Mouse (Mus musculus) gastrocnemius, postnatal 25 days (tissue): ENCODE measurements around the gene Phldb2. TPM values are rescaled to one million over a fixed set of nuclear protein-coding genes. Genes with fewer than 3 reads are reported as not detected.

Experiments
- DNase-seq: peaks from one replicate; pipeline ENCODE4 v3.0.0; 2022
- long read RNA-seq, 2 experiments: library from polyadenylated mRNA; stranded (forward); transcript quantifications; one replicate each; pipeline ENCODE4 v2.0.0; 2021
- total RNA-seq, 2 experiments: library from RNA; stranded (reverse); gene quantifications; 1 replicate in 1 of 2; 2 replicates in 1 of 2; pipeline ENCODE4 v1.2.3; 2021

Phldb2 gene
- total RNA-seq, result 1 to 10 TPM; 9.4 to 9.9 TPM
- long read RNA-seq, experiment 1, result 0 reads
- long read RNA-seq, experiment 2, partial matches to known transcripts, result 0 of 5 reads
- long read RNA-seq, experiment 2, other reads (novel, unspliced or antisense), result 5 of 5 reads

- DNase-seq, result no peak
These were observed at the start of gene Phldb2 for GRCm38 (mm10) chr16:45953394-45953793. Gene Phldb2, minus strand, starts transcription at chr16:45953598.

DNA sequence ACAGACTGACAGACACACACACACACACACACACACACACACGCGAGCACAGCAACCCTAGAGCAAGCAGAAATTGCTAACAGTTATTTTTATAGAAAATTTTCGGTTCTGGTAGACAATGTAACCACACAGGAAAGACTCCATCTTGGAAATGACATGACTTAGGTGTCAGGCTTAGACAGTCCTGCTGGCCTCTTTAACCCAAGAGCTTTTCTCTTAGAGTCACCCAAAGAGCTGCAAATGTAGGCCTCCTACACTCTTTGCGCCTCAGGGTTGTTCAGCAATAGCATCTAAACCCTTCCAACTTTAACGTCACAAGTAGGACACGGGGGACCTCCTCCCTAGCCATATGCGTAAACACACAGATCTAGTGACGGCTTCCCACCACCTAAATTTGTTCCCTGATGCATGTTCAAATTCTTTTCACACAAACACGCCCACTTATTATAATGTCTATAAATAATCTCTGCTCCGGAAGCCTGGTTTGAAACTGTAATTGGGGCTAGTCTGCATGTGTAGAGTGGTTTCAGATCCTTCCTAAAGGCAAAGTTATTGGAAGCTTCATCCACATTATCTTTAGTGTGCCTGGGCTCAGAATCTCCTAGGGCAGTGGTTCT is 48.3 kb upstream of the Phldb2 start:
- DNase-seq, result no peak

DNA sequence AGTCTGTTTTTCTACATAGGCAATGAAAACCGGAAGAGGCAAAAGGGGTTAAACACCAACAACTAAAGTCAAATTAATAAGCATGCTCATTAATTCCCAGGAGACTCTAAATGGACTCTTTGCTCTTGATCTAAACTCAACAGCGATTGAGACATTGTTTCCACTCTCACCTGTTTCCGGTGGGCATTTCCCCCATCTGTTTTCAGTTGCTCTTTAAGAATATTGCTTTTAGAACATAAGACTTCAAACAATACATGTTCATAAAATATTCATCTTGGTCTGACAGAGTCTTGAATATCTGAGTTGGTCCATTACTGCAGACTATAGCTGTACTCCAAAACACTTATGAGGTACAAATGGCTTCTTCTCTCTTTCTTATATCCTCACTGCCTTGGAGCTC is 47.6 kb upstream of the Phldb2 start:
- DNase-seq, result no peak

DNA sequence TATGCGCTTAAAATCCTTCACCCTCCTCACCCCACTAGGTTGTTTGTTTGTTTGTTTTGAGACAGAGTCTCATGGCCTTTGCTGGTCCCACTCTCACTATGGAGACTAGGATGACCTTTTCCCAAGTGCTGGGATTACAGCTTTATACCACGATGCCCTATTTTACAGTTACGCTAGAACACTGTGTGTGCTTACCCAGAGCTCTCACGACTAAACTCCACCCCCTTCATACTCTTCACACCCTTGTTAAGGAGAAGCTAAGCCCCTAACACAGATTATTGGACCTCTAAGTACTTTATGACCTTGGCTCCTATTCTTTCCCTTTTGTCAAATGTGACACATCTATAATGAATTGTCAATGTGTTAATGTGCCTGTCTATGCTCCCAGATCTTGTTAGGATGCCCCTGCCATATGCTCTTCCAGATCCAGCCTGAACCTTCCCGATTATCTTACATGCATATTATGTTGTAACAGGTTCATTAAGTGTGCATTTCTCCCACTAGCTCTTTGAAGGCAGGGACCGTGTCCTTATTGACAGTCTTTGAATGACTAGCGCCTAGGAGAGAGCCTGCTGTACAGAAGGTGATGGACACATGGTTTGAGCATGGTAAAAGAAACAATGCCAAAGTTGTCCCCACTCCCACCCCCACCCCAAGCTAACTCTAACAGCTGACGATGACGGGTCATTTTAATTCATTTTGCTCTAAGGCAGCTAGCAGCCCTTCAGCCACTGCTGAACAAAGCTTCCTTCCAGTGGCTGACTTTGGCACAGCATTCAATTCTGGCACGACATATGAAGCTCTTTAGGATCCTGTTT is 46.2 kb upstream of the Phldb2 start:
- no peak for DNase-seq

DNA sequence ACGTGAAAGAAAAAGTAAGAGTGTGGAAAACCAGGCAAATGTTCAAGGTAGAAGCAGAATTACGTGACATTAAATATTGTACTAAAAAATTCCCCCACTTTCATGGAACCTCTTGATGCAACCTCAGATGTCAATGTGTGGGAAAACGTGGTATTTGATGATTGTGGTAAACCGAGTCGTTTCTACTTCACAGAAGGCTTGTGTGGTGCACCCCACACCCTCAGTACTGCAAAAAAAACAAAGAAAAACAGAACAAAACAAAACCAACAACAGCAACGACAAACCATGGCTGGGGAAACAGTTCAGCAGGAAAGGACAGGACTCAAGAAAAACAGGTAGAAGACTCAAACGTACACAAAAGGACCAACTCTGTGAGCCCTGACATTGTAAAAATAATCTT is 44.8 kb upstream of the Phldb2 start:
- no peak for DNase-seq

- no peak for DNase-seq
These were observed 37.7 kb upstream of the Phldb2 start for GRCm38 (mm10) chr16:45990901-45991676.

DNA sequence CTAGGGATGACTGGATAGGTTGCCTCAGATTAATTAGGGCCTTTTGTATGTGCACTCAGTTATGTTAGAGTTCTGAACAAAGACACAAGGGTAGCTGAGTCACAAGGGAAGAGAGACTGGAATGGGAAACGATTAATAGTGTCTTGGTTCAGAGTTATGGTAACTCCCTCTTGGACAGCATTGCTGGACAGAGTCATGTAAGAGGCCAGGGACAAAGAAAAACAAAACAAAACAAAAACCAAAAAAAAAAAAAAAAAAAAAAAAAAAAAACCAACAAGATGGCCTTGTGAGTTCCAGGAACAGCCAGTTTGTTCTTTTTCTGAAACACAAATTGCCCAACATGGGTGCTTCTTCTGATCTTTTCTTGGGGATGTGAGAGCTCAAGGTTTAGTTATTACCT is 32.8 kb upstream of the Phldb2 start:
- no peak for DNase-seq

GRCm38 (mm10) chr16:45984610-45985606 is 31.5 kb upstream of the Phldb2 start:
- peak; percentile 34 for DNase-seq

DNA sequence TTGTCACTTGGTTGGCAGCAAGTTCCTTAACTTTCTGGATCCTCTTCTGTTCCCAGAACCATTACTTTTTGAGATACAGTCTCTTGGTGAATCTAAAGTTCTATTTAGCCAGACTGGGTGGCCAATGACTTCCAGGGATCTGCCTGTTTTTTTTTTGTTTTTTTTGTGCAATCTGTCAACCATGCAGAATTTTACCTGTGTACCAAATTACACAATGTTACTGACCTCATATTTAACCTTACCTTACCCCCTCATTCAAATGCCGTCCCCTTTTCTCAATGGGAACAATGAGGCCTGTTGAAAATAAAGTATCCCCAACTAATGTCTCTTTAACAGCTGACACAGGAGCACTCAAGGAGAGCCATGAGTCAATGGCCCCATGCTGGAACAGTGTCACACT is 22.9 kb upstream of the Phldb2 start:
- no peak for DNase-seq

DNA sequence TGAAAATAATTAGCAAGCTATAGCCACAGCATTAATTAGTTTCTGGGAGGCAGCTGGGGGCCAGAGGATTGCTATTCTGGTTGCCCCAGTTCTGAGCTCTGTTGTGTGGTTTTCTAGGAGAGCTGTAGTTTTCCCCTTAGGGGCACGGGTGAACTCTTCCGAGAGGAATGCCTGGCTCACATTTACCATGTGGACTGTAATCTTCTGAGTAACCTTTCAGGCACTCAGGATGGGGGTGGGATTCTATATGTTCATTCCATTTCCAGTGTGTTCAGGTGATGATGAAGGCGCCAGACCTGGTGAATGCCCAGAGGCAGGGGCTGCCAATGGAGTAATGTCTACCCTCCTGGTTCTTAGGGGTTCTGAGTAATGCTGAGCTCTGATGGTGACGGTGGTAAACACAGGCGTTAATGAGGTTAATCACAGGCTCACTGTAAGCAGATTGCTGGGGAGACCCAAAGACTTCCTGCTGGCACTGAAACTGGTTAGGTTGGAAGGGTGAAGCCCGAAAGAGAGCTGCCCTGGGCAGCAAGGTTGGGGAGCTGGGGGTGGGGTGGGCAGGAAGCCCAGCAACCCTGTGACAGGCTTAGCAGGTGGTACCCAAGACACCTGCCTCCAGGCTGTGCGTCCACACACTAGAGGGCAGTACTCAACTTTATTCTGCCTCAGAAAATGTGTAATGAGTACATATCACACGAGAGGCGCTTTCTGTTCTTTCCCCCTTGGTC is 20.7 kb upstream of the Phldb2 start:
- DNase-seq, result no peak

- DNase-seq, result no peak
These were observed 16.8 kb upstream of the Phldb2 start for GRCm38 (mm10) chr16:45970187-45970586.

DNA sequence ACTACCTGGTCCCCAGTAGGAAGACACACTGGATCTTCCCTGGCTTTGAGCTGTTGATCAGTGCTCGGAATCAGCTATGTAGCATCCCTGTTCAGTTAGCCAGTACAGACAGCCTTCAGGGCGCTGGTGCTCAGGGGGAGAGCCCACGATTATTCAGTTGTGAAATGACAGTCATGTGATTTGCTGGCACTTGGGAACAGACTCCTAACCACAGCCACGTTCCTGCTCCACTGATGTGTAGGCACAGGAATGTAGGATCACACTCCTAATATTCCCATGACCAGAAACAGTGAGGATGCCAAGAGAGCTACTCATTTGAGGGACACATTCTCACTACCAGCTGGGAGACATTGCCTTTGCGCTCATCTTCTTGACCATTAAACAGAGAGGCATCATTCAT is 15.3 kb upstream of the Phldb2 start:
- DNase-seq, result no peak

DNA sequence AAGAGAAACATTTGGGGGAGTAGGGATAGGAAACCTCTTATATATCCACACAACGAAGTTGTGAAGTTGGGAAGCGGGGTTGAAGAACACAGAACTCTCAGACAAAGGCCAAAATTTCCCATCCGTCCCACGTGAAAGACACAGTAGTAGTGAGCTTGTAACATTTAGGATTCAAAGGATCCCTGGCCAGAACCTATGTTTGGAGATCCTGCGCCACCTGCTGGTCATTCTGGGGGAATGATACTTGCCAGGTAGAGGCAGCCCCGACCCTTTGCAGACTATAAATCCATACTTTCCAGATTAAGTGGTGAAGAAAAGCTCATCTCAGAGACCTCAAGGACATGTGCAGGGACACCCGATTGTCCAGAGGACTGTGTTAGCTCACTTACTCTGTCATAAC is 14.1 kb upstream of the Phldb2 start:
- peak; percentile 43 for DNase-seq

DNA sequence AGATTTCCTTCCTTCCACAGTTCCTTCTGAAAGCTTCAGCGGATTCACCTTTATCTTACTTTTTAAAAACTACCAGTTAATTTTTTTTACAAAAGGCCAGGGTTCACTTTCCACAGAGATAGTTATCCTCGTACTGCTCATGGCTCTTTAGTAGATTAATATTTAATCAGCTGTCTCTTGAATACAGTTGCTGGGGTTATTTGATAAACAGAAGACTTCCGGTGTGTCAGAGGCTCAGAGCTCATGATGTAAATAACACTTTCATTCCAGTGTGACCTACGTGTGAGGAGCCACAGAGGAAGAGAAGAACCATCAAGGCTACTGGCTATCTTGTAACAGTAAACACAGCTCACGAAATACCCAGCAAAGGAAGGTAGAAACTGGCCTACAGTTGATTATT is 13.2 kb upstream of the Phldb2 start:
- no peak for DNase-seq

DNA sequence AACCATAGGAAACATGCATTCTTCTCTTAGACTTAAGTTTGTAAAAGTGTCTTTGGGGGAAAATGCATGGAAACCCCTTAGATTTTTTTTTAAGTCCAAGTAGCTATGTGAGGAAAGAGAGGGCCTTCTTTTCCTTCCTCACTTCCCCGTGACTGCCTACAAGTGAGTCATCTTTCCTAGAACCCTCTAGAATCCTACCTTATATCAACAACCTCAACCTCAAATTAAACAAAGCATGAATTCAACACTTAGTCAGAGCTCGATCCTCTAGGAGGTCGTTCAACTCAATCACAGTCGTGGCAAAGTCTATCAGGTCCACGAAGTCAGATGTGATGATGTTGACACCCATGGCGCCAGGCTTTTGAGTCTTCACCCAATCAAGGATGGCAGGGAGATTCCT is 11.4 kb upstream of the Phldb2 start:
- DNase-seq, result no peak

DNA sequence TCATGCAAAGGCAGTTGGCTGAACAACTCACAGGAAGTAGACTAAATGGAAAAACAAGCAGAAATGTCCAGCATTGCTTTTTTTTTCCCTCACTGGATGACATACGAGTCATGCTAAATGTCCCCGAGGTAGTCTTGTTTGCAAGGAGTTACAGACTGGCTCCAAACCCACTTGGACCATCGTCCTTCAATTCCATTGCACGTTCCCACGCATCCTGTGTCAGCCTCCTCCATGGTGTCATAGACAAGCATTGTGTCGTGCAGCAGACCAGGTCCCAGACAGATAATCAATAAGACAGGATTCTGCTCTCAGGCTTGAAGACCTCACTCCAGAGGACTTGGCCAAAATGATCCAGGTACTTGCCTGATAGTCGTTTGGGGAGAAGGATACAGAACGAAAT is 10.4 kb upstream of the Phldb2 start:
- no peak for DNase-seq

GRCm38 (mm10) chr16:45963088-45963487 is 9.7 kb upstream of the Phldb2 start:
- no peak for DNase-seq

- no peak for DNase-seq
These were observed 7.6 kb upstream of the Phldb2 start for GRCm38 (mm10) chr16:45960978-45961377.

GRCm38 (mm10) chr16:45956390-45956950 is 3.1 kb upstream of the Phldb2 start:
- no peak for DNase-seq

DNA sequence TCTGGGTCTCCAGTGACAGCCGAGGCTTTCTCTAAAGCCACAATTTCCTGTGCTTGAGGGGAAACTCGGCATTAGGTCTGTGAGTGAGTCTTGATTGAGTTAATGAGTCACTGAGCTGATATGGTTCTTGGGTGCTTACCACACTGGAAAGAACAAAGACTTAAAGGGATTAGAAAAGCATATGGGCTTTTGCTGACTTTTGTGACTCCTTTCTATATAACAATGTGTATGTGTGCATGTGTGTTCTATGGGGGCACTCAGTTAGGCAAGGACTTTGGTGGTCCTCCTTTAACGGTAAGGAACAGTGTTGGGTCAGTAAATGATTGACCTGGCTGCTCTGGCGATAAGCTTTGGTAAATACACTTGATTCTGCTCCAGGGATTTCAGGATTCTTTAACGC is 897 bp downstream of the Phldb2 start:
- no peak for DNase-seq

DNA sequence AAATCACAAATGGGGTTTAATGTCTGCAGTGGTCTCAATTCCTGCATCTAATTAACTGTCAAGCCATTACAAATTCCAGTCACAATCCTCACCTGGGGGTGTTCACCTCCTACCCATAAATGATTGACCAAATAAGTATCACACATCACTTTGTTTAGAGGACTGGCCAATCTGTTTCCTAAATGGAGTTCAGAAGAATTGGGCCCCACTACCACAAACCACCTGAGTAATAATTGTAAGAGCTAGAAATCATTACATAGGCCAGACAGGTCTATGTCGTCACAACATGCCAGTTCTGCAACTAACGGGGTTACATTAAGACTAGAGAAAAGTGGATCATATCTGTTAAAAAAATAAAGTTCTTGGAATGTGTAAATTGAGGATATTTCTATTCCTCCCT is 1.4 kb downstream of the Phldb2 start:
- no peak for DNase-seq
